Mouse (Mus musculus): ENCODE measurements around the gene Plxna2. TPM values are rescaled to one million over a fixed set of nuclear protein-coding genes. Genes with fewer than 3 reads are reported as not detected.

Plxna2 gene
- total RNA-seq, 2 experiments from 2014 or later = 25.8 to 26.7 TPM

DNA sequence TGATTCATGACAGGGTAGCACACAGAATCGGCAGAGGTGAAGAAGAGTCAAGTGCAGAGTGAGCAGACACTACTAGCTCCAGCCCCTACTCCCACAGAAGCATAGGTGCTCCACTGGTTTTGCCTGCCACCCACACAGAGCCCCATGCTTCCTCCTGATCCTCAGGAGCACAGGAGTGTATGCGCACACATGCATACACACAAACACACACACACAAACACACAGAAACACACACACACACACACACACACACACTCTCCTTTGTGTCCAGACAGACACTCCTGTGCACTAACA is 234.0 kb downstream of the Plxna2 start:
- intact Hi-C loops (cut with DNase I) = no loop called here
- no peak for DNase-seq (ENCODE audit: low spot score)

Small RNA genes within 50 kb of the gene (microRNA-seq; reads per million reads assigned to microRNA genes)
- gene Mir3962 = not detected

Data from heart, postnatal 25 days (tissue).